30 mouse cellular contexts compared by ENCODE assay signal in the genomic region with DNA sequence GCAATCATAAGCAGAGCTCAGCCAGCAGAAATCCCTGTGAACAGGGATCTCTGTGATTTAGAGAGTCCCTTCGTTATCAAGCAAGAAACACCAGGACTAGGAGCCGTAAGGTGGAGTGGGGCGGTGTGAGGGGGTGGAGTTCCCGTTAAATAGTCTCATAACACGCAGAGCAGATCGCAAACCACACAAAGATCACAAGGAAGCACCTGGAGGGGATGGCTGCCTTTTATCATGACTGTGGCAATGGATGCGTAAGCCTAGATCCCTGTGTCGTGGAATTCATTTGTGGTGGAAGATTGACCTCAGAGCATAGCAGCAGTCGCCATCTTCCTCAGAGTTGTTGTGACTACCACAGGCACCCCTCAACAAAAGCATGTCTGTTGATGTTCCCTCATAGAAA.
A peak's percentile ranks its signal among the peaks of the same experiment; 100 is the strongest.
DNase-seq lines count a peak whose midpoint lies in the region; ATAC-seq and TF ChIP-seq lines count a peak whose summit lies in the region.
"Had no signal": no experiment of that assay in that cellular context is flagged by ENCODE, and none has a peak within 500 bp of the region (broad histone marks: within the 10 kb centered on the region; RNA-seq: fewer than 3 reads in every experiment).

No protein-coding gene starts in this region.

- peak overlapping the region; percentile 17; the same call in 1 of the 2 replicates for H3K4me3 ChIP-seq in E14TG2a.4 (replicated peaks; ENCODE audit: low read length)
- no peak overlapping the region for H3K4me3 ChIP-seq in embryonic facial prominence, embryonic 10.5 days
- H3K4me3 ChIP-seq in layer of hippocampus, adult 2 months: no peak overlapping the region
- H3K4me3 ChIP-seq: embryonic facial prominence, embryonic 13.5 days; forebrain, embryonic 10.5 days; forebrain, embryonic 15.5 days; heart, embryonic 13.5 days; hindbrain, embryonic 10.5 days; hindbrain, embryonic 15.5 days; limb, embryonic 15.5 days; midbrain, embryonic 15.5 days; stomach, embryonic 15.5 days had no signal

- peak; percentile 72 for ATAC-seq in megakaryocyte progenitor cell, adult 5-6 weeks (replicated peaks; ENCODE audit: poor library complexity)
- ATAC-seq: forebrain, embryonic 15.5 days; midbrain, embryonic 15.5 days had no signal

- H3K4me1 ChIP-seq in E14TG2a.4 (replicated peaks; ENCODE audit: low read depth, low read length): peaks cover 96% of the 10 kb centered on the region
- H3K4me1 ChIP-seq in embryonic facial prominence, embryonic 10.5 days: peaks cover 60% of the 10 kb centered on the region
- H3K4me1 ChIP-seq: midbrain, embryonic 15.5 days had no signal

- WGBS in embryonic facial prominence, embryonic 10.5 days: 91% methylated on average over 9 of the region's 9 CpGs

- no peaks in the 10 kb centered on the region for H3K36me3 ChIP-seq in E14TG2a.4 (ENCODE audit: insufficient read depth, low read length)
- H3K36me3 ChIP-seq in embryonic facial prominence, embryonic 10.5 days (replicated peaks): no peaks in the 10 kb centered on the region
- H3K36me3 ChIP-seq: embryonic facial prominence, embryonic 13.5 days; forebrain, embryonic 10.5 days; forebrain, embryonic 15.5 days; heart, embryonic 13.5 days; hindbrain, embryonic 10.5 days; hindbrain, embryonic 15.5 days; limb, embryonic 15.5 days; midbrain, embryonic 15.5 days; stomach, embryonic 15.5 days had no signal

- DNase-seq in CD4-positive, CD25-positive, alpha-beta regulatory T cell, adult 2 months (ENCODE audit: low read depth, low spot score): peak; percentile 60
- no peak for DNase-seq in embryonic facial prominence, embryonic 10.5 days (ENCODE audit: low spot score)
- DNase-seq in layer of hippocampus, adult 2 months (ENCODE audit: low spot score in 2 of 2): no peak
- DNase-seq in adrenal gland, adult 18-20 months (ENCODE audit: low spot score in 2 of 2): no peak
- no peak for DNase-seq in right cerebral cortex, adult 2 months (ENCODE audit: low spot score in 2 of 2)
- DNase-seq: adrenal gland, postnatal 10 days; B cell, adult 2 months; cerebellum, adult 11 months; cerebellum, adult 9-10 months; cerebellum, postnatal 36 days; embryo, embryonic 11 days; heart, postnatal 10 days; kidney, adult 18-20 months; kidney, postnatal 4 days; layer of hippocampus, postnatal 36 days; left cerebral cortex, postnatal 4 days; lung, postnatal 36 days; right cerebral cortex, adult 18-20 months; thymus, postnatal 14 days had no signal

- no peak for TF ChIP-seq CTCF in E14TG2a.4 (conservative IDR thresholded peaks at IDR 0.05; ENCODE audit: low read length)
- TF ChIP-seq CTCF in layer of hippocampus, adult 2 months (conservative IDR thresholded peaks at IDR 0.05): no peak

- no peaks in the 10 kb centered on the region for H3K9me3 ChIP-seq in E14TG2a.4 (ENCODE audit: low read length)
- H3K9me3 ChIP-seq in embryonic facial prominence, embryonic 10.5 days: no peaks in the 10 kb centered on the region
- H3K9me3 ChIP-seq: embryonic facial prominence, embryonic 13.5 days; forebrain, embryonic 10.5 days; forebrain, embryonic 15.5 days; heart, embryonic 13.5 days; hindbrain, embryonic 10.5 days; hindbrain, embryonic 15.5 days; limb, embryonic 15.5 days; midbrain, embryonic 15.5 days; stomach, embryonic 15.5 days had no signal

- H3K27me3 ChIP-seq in E14TG2a.4 (ENCODE audit: insufficient read depth, low read length): peaks cover 8% of the 10 kb centered on the region
- H3K27me3 ChIP-seq in embryonic facial prominence, embryonic 10.5 days (replicated peaks; ENCODE audit: low read depth, poor library complexity, severe bottlenecking): peaks cover 4% of the 10 kb centered on the region; the same call in 1 of the 2 replicates
- H3K27me3 ChIP-seq: embryonic facial prominence, embryonic 13.5 days; forebrain, embryonic 15.5 days; heart, embryonic 13.5 days; hindbrain, embryonic 15.5 days; limb, embryonic 15.5 days; midbrain, embryonic 15.5 days; stomach, embryonic 15.5 days had no signal

- 0 out of 2 replicates have a peak overlapping the region, but pooled peaks have one; percentile 42 for H3K27ac ChIP-seq in embryonic facial prominence, embryonic 10.5 days (replicated peaks)
- H3K27ac ChIP-seq in layer of hippocampus, adult 2 months: no peak overlapping the region
- H3K27ac ChIP-seq: embryonic facial prominence, embryonic 13.5 days; forebrain, embryonic 10.5 days; forebrain, embryonic 15.5 days; heart, embryonic 13.5 days; hindbrain, embryonic 10.5 days; hindbrain, embryonic 15.5 days; limb, embryonic 15.5 days; midbrain, embryonic 15.5 days; stomach, embryonic 15.5 days had no signal
